Mouse (Mus musculus) hindbrain, embryonic 11.5 days (tissue): ENCODE results near the gene Ippk. TPM values are rescaled to one million over a fixed set of nuclear protein-coding genes. Genes with fewer than 3 reads are reported as not detected.

Experiments
- ATAC-seq: fragments of 200-750 bp; cut with Nextera tagmentation; 2 replicates; pipeline ENCODE4 v1.8.0; 2017; ENCODE audit warnings: mild to moderate bottlenecking, moderate TSS enrichment, moderate library complexity; ENCODE audit not compliant: low FRiP score
- DNase-seq: peaks from one replicate; pipeline ENCODE4 v3.0.0-alpha.2; 2015; ENCODE audit warnings: low spot score
- H3K27ac ChIP-seq: fragments of 300-500 bp; sonication (generic); 2 replicates; pipeline ENCODE4 v1.5.1; 2014; ENCODE audit warnings: mild to moderate bottlenecking, low read depth, low read length
- H3K27me3 ChIP-seq: fragments of 300-500 bp; sonication (generic); 2 replicates; pipeline ENCODE4 v1.6.1; 2014; ENCODE audit warnings: mild to moderate bottlenecking, low read length, moderate library complexity, mixed read lengths; ENCODE audit not compliant: control insufficient read depth, insufficient read depth
- H3K36me3 ChIP-seq: fragments of 300-500 bp; sonication (generic); 2 replicates; pipeline ENCODE4 v1.6.1; 2014; ENCODE audit warnings: mild to moderate bottlenecking, low read length, moderate library complexity, mixed read lengths; ENCODE audit not compliant: control insufficient read depth, insufficient read depth
- H3K4me1 ChIP-seq: fragments of 300-500 bp; sonication (generic); replicated peaks from 2 replicates; pipeline ENCODE4 v1.6.1; 2014; ENCODE audit warnings: low read length, mixed read lengths; ENCODE audit not compliant: control insufficient read depth, insufficient read depth
- H3K4me2 ChIP-seq: fragments of 300-500 bp; sonication (generic); replicated peaks from 2 replicates; pipeline ENCODE4 v1.6.1; 2014; ENCODE audit warnings: mild to moderate bottlenecking, low read depth, low read length
- H3K4me3 ChIP-seq: fragments of 300-500 bp; sonication (generic); 2 replicates; pipeline ENCODE4 v1.5.1; 2014; ENCODE audit warnings: low read depth, low read length
- H3K9ac ChIP-seq: fragments of 300-500 bp; sonication (generic); 2 replicates; pipeline ENCODE4 v1.6.1; 2014; ENCODE audit warnings: low read depth, low read length
- H3K9me3 ChIP-seq: fragments of 300-500 bp; sonication (generic); 2 replicates; pipeline ENCODE4 v1.6.1; 2016; ENCODE audit warnings: low read length; ENCODE audit not compliant: control insufficient read depth
- WGBS: fragments of 180-500 bp; shearing (Covaris S2); extraction: QIAGEN DNeasy Blood & Tissue Kit; methylation state at CpG from one replicate; pipeline ENCODE4 v1.1.7; 2014; 5-methylcytosine and 5-hydroxymethylcytosine counted together
- polyA plus RNA-seq: library from polyadenylated mRNA; unstranded; fragments of >200 nt; fragmentation: Nextera tagmentation; extraction: Ambion mirVana; gene quantifications from 2 replicates; pipeline ENCODE4 v1.2.1, GENCODE M21; 2014

The Ippk gene
- polyA plus RNA-seq, 1 experiment from 2014 or later, result 14.6 TPM

GRCm38 (mm10) chr13:49382997-49383396, 38.1 kb upstream of the Ippk start:
- Histone ChIP-seq H3K4me3 (no peak overlapping the region), H3K36me3 (peaks cover 23% of the 10 kb centered on the region), H3K9ac (no peak overlapping the region), H3K9me3 (no peaks in the 10 kb centered on the region), H3K4me1 (no peaks in the 10 kb centered on the region), H3K4me2 (no peak overlapping the region), H3K27me3 (no peaks in the 10 kb centered on the region), H3K27ac (no peak overlapping the region)
- DNase-seq, result no peak
- no peak for ATAC-seq
- 91% methylated on average over 23 of the region's 23 CpGs for WGBS

GRCm38 (mm10) chr13:49384751-49385463, 36.1 kb upstream of the Ippk start:
- ATAC-seq, result no peak
- Histone ChIP-seq H3K4me2 (no peak overlapping the region), H3K4me3 (no peak overlapping the region), H3K9me3 (no peaks in the 10 kb centered on the region), H3K9ac (no peak overlapping the region), H3K4me1 (no peaks in the 10 kb centered on the region), H3K36me3 (peaks cover 17% of the 10 kb centered on the region), H3K27ac (no peak overlapping the region), H3K27me3 (no peaks in the 10 kb centered on the region)
- no peak for DNase-seq
- WGBS, result 89% methylated on average over 16 of the region's 16 CpGs

GRCm38 (mm10) chr13:49391374-49391773, 29.7 kb upstream of the Ippk start:
- Histone ChIP-seq H3K4me1 (no peaks in the 10 kb centered on the region), H3K4me3 (no peak overlapping the region), H3K9ac (no peak overlapping the region), H3K4me2 (no peak overlapping the region), H3K9me3 (no peaks in the 10 kb centered on the region), H3K27me3 (no peaks in the 10 kb centered on the region), H3K27ac (no peak overlapping the region), H3K36me3 (no peaks in the 10 kb centered on the region; the same call in 1 of the 2 replicates)
- DNase-seq, result peak; percentile 21
- ATAC-seq, result no peak
- 93% methylated on average over 2 of the region's 2 CpGs for WGBS

- H3K9ac ChIP-seq, result no peak overlapping the region
- H3K27ac ChIP-seq, result no peak overlapping the region
- DNase-seq (no peak), ATAC-seq (no peak)
- H3K27me3 ChIP-seq, result no peaks in the 10 kb centered on the region
- WGBS, result 67% methylated on average over 1 of the region's 1 CpGs
- no peak overlapping the region for H3K4me2 ChIP-seq
- H3K9me3 ChIP-seq, result no peaks in the 10 kb centered on the region
- no peaks in the 10 kb centered on the region for H3K36me3 ChIP-seq
- no peak overlapping the region for H3K4me3 ChIP-seq
- no peaks in the 10 kb centered on the region for H3K4me1 ChIP-seq
Measured at GRCm38 (mm10) chr13:49393579-49393978, 27.5 kb upstream of the Ippk start.

GRCm38 (mm10) chr13:49394886-49395447, 26.1 kb upstream of the Ippk start:
- Histone ChIP-seq H3K36me3 (no peaks in the 10 kb centered on the region), H3K27ac (no peak overlapping the region), H3K4me3 (no peak overlapping the region), H3K4me1 (no peaks in the 10 kb centered on the region), H3K9ac (no peak overlapping the region), H3K27me3 (no peaks in the 10 kb centered on the region), H3K4me2 (no peak overlapping the region), H3K9me3 (no peaks in the 10 kb centered on the region)
- no peak for DNase-seq
- ATAC-seq, result no peak
- 81% methylated on average over 3 of the region's 3 CpGs for WGBS

GRCm38 (mm10) chr13:49396798-49397197, 24.3 kb upstream of the Ippk start:
- Histone ChIP-seq H3K27me3 (no peaks in the 10 kb centered on the region), H3K4me2 (no peak overlapping the region), H3K4me1 (no peaks in the 10 kb centered on the region), H3K36me3 (no peaks in the 10 kb centered on the region), H3K9me3 (no peaks in the 10 kb centered on the region), H3K4me3 (no peak overlapping the region), H3K9ac (no peak overlapping the region), H3K27ac (no peak overlapping the region)
- DNase-seq, result no peak
- WGBS, result 76% methylated on average over 1 of the region's 1 CpGs
- no peak for ATAC-seq

GRCm38 (mm10) chr13:49398191-49398590, 22.9 kb upstream of the Ippk start:
- WGBS, result 76% methylated on average over 8 of the region's 8 CpGs
- DNase-seq (no peak), ATAC-seq (no peak)
- H3K27ac ChIP-seq, result no peak overlapping the region
- no peaks in the 10 kb centered on the region for H3K36me3 ChIP-seq
- no peaks in the 10 kb centered on the region for H3K4me1 ChIP-seq
- H3K4me3 ChIP-seq, result no peak overlapping the region
- H3K27me3 ChIP-seq, result no peaks in the 10 kb centered on the region
- H3K9ac ChIP-seq, result no peak overlapping the region
- no peaks in the 10 kb centered on the region for H3K9me3 ChIP-seq
- no peak overlapping the region for H3K4me2 ChIP-seq

GRCm38 (mm10) chr13:49400139-49400538, 20.9 kb upstream of the Ippk start:
- Histone ChIP-seq H3K27me3 (no peaks in the 10 kb centered on the region), H3K27ac (no peak overlapping the region), H3K9ac (no peak overlapping the region), H3K4me3 (no peak overlapping the region), H3K4me1 (no peaks in the 10 kb centered on the region), H3K9me3 (no peaks in the 10 kb centered on the region), H3K4me2 (no peak overlapping the region), H3K36me3 (no peaks in the 10 kb centered on the region)
- ATAC-seq (no peak), DNase-seq (peak; percentile 48)
- 63% methylated on average over 6 of the region's 6 CpGs for WGBS

- ATAC-seq, result no peak
- 71% methylated on average over 2 of the region's 2 CpGs for WGBS
- H3K9me3 ChIP-seq, result no peaks in the 10 kb centered on the region
- no peak overlapping the region for H3K4me2 ChIP-seq
- H3K9ac ChIP-seq, result no peak overlapping the region
- H3K4me3 ChIP-seq, result no peak overlapping the region
- H3K36me3 ChIP-seq, result no peaks in the 10 kb centered on the region
- H3K27me3 ChIP-seq, result no peaks in the 10 kb centered on the region
- DNase-seq, result no peak
- no peak overlapping the region for H3K27ac ChIP-seq
- H3K4me1 ChIP-seq, result no peaks in the 10 kb centered on the region
Measured at GRCm38 (mm10) chr13:49402628-49403027, 18.4 kb upstream of the Ippk start.
